Mouse (Mus musculus): ENCODE data around the gene Fgf14. TPM values are rescaled to one million over a fixed set of nuclear protein-coding genes. Genes with fewer than 3 reads are reported as not detected.

Fgf14 gene
- total and polyA plus RNA-seq, 3 experiments, result not detected

- H3K4me1 ChIP-seq (ENCODE audit: control insufficient read depth in 1 of 2, insufficient read depth in 2 of 2, low read length in 2 of 2), result no peaks in the 10 kb centered on the region
- no peak for DNase-seq (ENCODE audit: low read depth, low spot score)
- TF ChIP-seq SMC3 (IDR thresholded peaks at IDR 0.05; ENCODE audit: low read depth, low read length) (no peak), NRF1 (IDR thresholded peaks at IDR 0.05; ENCODE audit: insufficient read depth, low read depth, low read length, poor library complexity, severe bottlenecking) (no peak), POLR2A (IDR thresholded peaks at IDR 0.05; ENCODE audit: control insufficient read depth in 1 of 2, insufficient read depth in 1 of 2, low read depth in 1 of 2, low read length in 2 of 2, poor library complexity in 1 of 2) (no peak), BHLHE40 (IDR thresholded peaks at IDR 0.05; ENCODE audit: borderline replicate concordance, low read depth, low read length) (no peak), MAFK (IDR thresholded peaks at IDR 0.05; ENCODE audit: borderline replicate concordance, low read depth, low read length) (no peak), TAL1 (IDR thresholded peaks at IDR 0.05; ENCODE audit: low read length) (no peak), RAD21 (IDR thresholded peaks at IDR 0.05; ENCODE audit: low read depth, low read length) (no peak), ELF1 (IDR thresholded peaks at IDR 0.05; ENCODE audit: low read depth, low read length) (no peak), ZMIZ1 (IDR thresholded peaks at IDR 0.05; ENCODE audit: low read depth, low read length) (no peak), CHD1 (IDR thresholded peaks at IDR 0.05; ENCODE audit: low read depth, low read length) (no peak), KAT2A (conservative IDR thresholded peaks at IDR 0.05; ENCODE audit: low read depth, low read length) (no peak), MAX (IDR thresholded peaks at IDR 0.05; ENCODE audit: low read length) (no peak), MYB (IDR thresholded peaks at IDR 0.05; ENCODE audit: low read depth, low read length) (no peak), MYC (IDR thresholded peaks at IDR 0.05; ENCODE audit: low read depth, low read length) (no peak), MEF2A (IDR thresholded peaks at IDR 0.05; ENCODE audit: extremely low read depth, insufficient replicate concordance, low read depth, low read length, poor library complexity, severe bottlenecking) (no peak), UBTF (IDR thresholded peaks at IDR 0.05; ENCODE audit: borderline replicate concordance, insufficient read depth, low read depth, low read length) (no peak), CHD2 (IDR thresholded peaks at IDR 0.05; ENCODE audit: low read length) (no peak), ETS1 (IDR thresholded peaks at IDR 0.05; ENCODE audit: low read depth, low read length) (no peak), TCF12 (IDR thresholded peaks at IDR 0.05; ENCODE audit: low read depth, low read length) (no peak)
- no peak overlapping the region for H3K4me3 ChIP-seq (ENCODE audit: control insufficient read depth in 1 of 2, insufficient read depth in 1 of 2, low read depth in 2 of 2, low read length in 2 of 2)
- no peak overlapping the region for H3K9ac ChIP-seq (ENCODE audit: control insufficient read depth, low read depth, low read length, poor library complexity, severe bottlenecking)
- H3K9me3 ChIP-seq (replicated peaks; ENCODE audit: insufficient read depth, low read length), result no peaks in the 10 kb centered on the region
- H3K27me3 ChIP-seq (ENCODE audit: control insufficient read depth in 1 of 2, insufficient read depth in 2 of 2, low read length in 2 of 2), result no peaks in the 10 kb centered on the region
- H3K79me2 ChIP-seq (ENCODE audit: control insufficient read depth, insufficient read depth, low read length, poor library complexity), result no peaks in the 10 kb centered on the region
- H3K36me3 ChIP-seq (ENCODE audit: control insufficient read depth in 1 of 2, insufficient read depth in 2 of 2, low read length in 2 of 2), result no peaks in the 10 kb centered on the region
- no peak overlapping the region for H3K27ac ChIP-seq (ENCODE audit: control insufficient read depth, low read depth, low read length)
Measured at GRCm38 (mm10) chr14:124083126-124083525, 593.8 kb downstream of the Fgf14 start.

GRCm38 (mm10) chr14:124044016-124044415 is 632.9 kb downstream of the Fgf14 start:
- Histone ChIP-seq H3K4me1 (ENCODE audit: control insufficient read depth in 1 of 2, insufficient read depth in 2 of 2, low read length in 2 of 2) (no peaks in the 10 kb centered on the region), H3K27me3 (ENCODE audit: control insufficient read depth in 1 of 2, insufficient read depth in 2 of 2, low read length in 2 of 2) (no peaks in the 10 kb centered on the region), H3K4me3 (ENCODE audit: control insufficient read depth in 1 of 2, insufficient read depth in 1 of 2, low read depth in 2 of 2, low read length in 2 of 2) (no peak overlapping the region), H3K27ac (ENCODE audit: control insufficient read depth, low read depth, low read length) (no peak overlapping the region), H3K9ac (ENCODE audit: control insufficient read depth, low read depth, low read length, poor library complexity, severe bottlenecking) (no peak overlapping the region), H3K79me2 (ENCODE audit: control insufficient read depth, insufficient read depth, low read length, poor library complexity) (no peaks in the 10 kb centered on the region), H3K36me3 (ENCODE audit: control insufficient read depth in 1 of 2, insufficient read depth in 2 of 2, low read length in 2 of 2) (no peaks in the 10 kb centered on the region), H3K9me3 (replicated peaks; ENCODE audit: insufficient read depth, low read length) (no peaks in the 10 kb centered on the region)
- DNase-seq (ENCODE audit: low read depth, low spot score), result no peak
- TF ChIP-seq TBP (IDR thresholded peaks at IDR 0.05; ENCODE audit: low read depth, low read length) (no peak), MAZ (IDR thresholded peaks at IDR 0.05; ENCODE audit: low read depth, low read length) (no peak), MAX (IDR thresholded peaks at IDR 0.05; ENCODE audit: low read length) (no peak), JUND (IDR thresholded peaks at IDR 0.05; ENCODE audit: low read depth, low read length) (no peak), MYB (IDR thresholded peaks at IDR 0.05; ENCODE audit: low read depth, low read length) (no peak), GABPA (IDR thresholded peaks at IDR 0.05; ENCODE audit: low read depth, low read length) (no peak), MEF2A (IDR thresholded peaks at IDR 0.05; ENCODE audit: extremely low read depth, insufficient replicate concordance, low read depth, low read length, poor library complexity, severe bottlenecking) (no peak), USF1 (IDR thresholded peaks at IDR 0.05; ENCODE audit: low read depth, low read length) (no peak), USF2 (IDR thresholded peaks at IDR 0.05; ENCODE audit: borderline replicate concordance in 1 of 2, insufficient read depth in 1 of 2, low read depth in 1 of 2, low read length in 2 of 2) (no peak), UBTF (IDR thresholded peaks at IDR 0.05; ENCODE audit: borderline replicate concordance, insufficient read depth, low read depth, low read length) (no peak), ELF1 (IDR thresholded peaks at IDR 0.05; ENCODE audit: low read depth, low read length) (no peak), CHD2 (IDR thresholded peaks at IDR 0.05; ENCODE audit: low read length) (no peak), ZC3H11A (IDR thresholded peaks at IDR 0.05; ENCODE audit: low read depth, low read length) (no peak), ZMIZ1 (IDR thresholded peaks at IDR 0.05; ENCODE audit: low read depth, low read length) (no peak), CTCF (IDR thresholded peaks at IDR 0.05 in 2 of 3, conservative IDR thresholded peaks at IDR 0.05 in 1 of 3; ENCODE audit: control insufficient read depth in 1 of 3, insufficient read depth in 1 of 3, low read depth in 2 of 3, low read length in 3 of 3, poor library complexity in 1 of 3, severe bottlenecking in 1 of 3) (no peak), ZNF384 (IDR thresholded peaks at IDR 0.05; ENCODE audit: low read depth, low read length) (no peak), SIN3A (IDR thresholded peaks at IDR 0.05; ENCODE audit: low read length) (no peak), RCOR1 (IDR thresholded peaks at IDR 0.05; ENCODE audit: low read depth, low read length) (no peak), HCFC1 (IDR thresholded peaks at IDR 0.05; ENCODE audit: low read depth, low read length) (no peak)

Measured in MEL (cell line).